Mouse (Mus musculus) mature B cell (primary cell): ENCODE results near the gene Cmss1.

Source experiments
- in situ Hi-C: fragments of 300-500 bp; cut with MboI; formaldehyde crosslinking; loops from 2 replicates; pipeline ENCODE4 v1.14.3; 2019

The Cmss1 gene

DNA sequence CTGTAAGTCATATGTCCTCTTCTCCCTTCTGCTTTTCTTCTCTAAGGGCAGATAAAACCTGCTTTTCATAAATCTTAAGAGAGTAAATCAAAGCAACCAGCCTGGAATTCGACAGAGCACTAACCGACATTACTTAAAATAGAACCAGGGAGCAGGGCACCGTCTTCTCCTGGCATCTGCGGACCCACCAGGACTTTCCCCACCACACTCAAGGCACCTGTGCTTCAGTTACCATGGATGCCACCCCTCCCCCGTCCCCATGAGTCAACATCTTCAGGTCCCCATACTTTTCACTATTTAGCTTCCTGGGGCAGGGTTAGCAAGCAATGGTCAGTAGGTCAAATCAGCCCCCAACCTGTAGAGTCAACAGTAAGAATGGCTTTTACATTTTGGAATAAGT is 177.7 kb downstream of the Cmss1 start:
- in situ Hi-C loops: no loop called here

GRCm38 (mm10) chr16:57427516-57428285 is 179.0 kb downstream of the Cmss1 start:
- in situ Hi-C loops: no loop called here

GRCm38 (mm10) chr16:57426680-57427079 is 180.0 kb downstream of the Cmss1 start:
- in situ Hi-C loops: no loop called here

- in situ Hi-C loops: loop anchor here (25.0 kb wide), 1 partner anchor 186 kb away; the partner anchor contains the start of gene Tbc1d23
Measured at GRCm38 (mm10) chr16:57423001-57423800, 183.5 kb downstream of the Cmss1 start.

DNA sequence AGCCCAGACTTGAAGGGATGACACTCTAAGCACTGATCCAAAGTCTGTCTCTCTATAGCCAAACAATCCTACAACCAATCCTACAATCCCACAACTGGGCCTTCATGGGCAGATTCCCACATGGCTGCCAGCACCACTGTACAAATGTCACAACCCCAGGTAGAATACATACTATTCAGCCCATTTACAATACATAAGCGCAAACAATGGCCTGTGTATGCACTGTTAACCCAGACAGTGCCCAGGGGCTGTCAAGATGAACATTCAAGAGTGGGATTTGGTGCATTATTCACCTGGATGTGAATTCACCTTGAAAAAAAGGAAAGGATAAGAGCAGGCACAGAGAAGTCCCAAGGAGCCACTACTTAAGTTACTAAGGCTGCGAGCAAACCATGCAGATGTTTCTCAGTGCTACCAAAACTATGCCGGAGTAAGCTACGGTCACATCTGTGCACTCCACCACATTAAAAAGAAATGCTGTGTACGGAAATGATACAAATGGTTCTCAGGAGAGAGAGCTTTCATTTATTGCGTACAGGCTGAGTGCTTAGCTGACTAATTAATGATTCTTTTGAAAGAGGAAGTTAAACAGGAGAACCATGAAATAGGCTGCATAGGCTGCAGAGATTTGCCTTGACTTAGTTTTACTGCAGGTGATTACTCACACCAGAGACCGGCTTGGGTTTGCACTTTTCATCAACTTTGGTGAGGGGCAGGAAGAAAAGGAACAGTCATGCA is 184.8 kb downstream of the Cmss1 start:
- in situ Hi-C loops: loop anchor here (25.0 kb wide), 1 partner anchor 185 kb away; the partner anchor contains the start of gene Tbc1d23

- in situ Hi-C loops: loop anchor here (25.0 kb wide), 1 partner anchor 184 kb away; the partner anchor contains the start of gene Tbc1d23
Measured at GRCm38 (mm10) chr16:57420773-57421556, 185.7 kb downstream of the Cmss1 start.

GRCm38 (mm10) chr16:57419881-57420280 is 186.8 kb downstream of the Cmss1 start:
- in situ Hi-C loops: loop anchor here (25.0 kb wide), 1 partner anchor 183 kb away; the partner anchor contains the start of gene Tbc1d23

DNA sequence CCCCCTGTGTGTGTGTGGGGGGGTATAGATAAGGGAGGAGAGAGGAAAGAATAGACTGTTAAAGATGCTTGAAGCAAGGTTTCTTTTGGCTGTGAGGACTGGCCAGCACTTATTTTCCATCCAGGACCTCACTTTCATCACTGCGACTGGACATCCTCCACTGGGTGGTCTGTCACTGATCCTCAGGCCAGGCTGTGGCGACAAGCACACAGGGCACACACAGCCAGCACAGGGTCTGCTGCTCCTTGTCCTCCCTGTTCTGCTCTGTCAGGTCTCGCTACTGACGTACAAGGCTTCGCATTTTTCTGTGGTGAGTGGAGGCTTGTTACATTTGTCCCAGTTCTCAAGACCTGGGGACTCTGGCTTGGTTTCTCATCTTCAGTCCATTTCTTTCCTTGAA is 187.3 kb downstream of the Cmss1 start:
- in situ Hi-C loops: loop anchor here (25.0 kb wide), 1 partner anchor 182 kb away; the partner anchor contains the start of gene Tbc1d23

- in situ Hi-C loops: loop anchor here (25.0 kb wide), 1 partner anchor 181 kb away; the partner anchor contains the start of gene Tbc1d23
Measured at GRCm38 (mm10) chr16:57417955-57418354, 188.7 kb downstream of the Cmss1 start.

DNA sequence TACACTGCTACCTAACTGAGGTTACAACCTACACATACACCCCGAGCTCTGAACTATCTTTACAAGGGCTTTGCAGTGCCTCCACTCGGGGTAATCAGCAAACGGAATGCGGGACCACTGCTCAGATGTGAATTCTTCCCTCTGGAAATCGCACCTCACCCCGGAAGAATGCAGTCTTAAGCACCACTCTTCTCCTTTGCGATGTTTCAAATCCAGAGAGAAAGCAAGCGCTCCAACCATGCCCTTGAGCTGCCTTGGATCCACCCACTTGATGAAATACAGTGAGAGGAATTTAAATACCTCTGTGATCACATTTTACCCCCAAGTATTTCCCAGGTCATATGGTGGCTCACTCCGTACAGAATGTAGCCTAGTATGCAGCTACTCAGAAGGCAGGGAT is 189.6 kb downstream of the Cmss1 start:
- in situ Hi-C loops: loop anchor here (25.0 kb wide), 1 partner anchor 180 kb away; the partner anchor contains the start of gene Tbc1d23

GRCm38 (mm10) chr16:57416049-57416448 is 190.6 kb downstream of the Cmss1 start:
- in situ Hi-C loops: loop anchor here (25.0 kb wide), 1 partner anchor 179 kb away; the partner anchor contains the start of gene Tbc1d23

DNA sequence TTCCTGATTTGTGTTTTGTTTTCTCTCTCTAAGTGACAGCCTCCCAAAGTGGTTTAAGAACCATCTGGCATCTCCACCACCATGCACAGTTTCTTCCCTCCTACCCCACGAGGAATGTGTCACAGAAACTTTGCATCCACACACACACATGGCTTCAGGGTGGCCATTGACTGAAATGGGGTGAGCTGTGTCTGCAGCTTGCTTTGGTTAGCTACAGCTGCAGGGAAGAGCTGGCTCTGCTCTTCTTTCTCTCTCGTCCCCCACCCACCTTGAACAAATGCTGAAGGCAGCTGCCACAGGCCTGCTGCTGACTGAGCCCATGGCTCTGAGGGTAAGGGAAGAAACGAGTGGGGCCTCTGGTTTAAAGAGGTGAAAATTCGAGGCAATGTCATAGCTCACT is 193.9 kb downstream of the Cmss1 start:
- in situ Hi-C loops: loop anchor here (25.0 kb wide), 1 partner anchor 175 kb away; the partner anchor contains the start of gene Tbc1d23

- in situ Hi-C loops: loop anchor here (25.0 kb wide), 1 partner anchor 167 kb away; the partner anchor contains the start of gene Tbc1d23
Measured at GRCm38 (mm10) chr16:57403825-57404224, 202.8 kb downstream of the Cmss1 start.

DNA sequence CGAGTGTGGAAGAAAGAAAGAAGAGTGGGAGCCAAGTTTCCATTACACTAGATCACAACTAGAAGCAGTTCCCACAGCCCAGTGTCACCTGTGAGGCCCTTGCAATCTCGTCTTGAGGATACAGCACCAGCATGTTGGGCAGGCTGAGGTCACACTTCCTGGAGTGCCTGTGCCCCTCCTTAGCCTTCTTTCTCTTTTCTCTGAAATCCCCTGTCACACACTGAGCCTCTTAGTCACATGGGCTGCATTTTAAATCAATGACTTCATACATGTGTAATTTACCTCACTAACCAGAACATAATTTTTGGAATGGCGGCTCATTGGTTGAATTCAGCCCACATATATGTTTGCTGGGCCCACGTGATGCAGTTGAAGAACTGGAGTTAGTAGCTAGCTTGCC is 203.8 kb downstream of the Cmss1 start:
- in situ Hi-C loops: loop anchor here (25.0 kb wide), 1 partner anchor 166 kb away; the partner anchor contains the start of gene Tbc1d23

DNA sequence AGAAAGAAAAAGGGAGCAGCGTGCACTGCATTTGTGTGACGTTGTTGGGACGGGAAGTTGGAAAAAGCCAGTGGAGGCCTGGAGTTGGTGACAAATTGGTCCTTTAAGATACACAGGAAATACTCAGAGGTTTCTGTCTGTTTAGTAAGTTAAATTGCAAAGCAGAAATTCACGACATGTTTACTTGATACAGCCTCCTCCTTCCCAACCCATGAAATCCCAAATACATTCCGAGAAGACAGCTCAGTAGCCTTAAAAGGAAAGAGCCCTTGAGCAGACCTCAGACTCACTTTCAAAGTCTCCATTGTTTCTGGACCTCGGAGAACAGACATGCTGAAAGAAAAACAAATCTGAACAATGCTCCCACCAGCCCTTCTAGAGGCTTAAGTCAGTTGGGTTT is 205.0 kb downstream of the Cmss1 start:
- in situ Hi-C loops: loop anchor here (25.0 kb wide), 1 partner anchor 164 kb away; the partner anchor contains the start of gene Tbc1d23

DNA sequence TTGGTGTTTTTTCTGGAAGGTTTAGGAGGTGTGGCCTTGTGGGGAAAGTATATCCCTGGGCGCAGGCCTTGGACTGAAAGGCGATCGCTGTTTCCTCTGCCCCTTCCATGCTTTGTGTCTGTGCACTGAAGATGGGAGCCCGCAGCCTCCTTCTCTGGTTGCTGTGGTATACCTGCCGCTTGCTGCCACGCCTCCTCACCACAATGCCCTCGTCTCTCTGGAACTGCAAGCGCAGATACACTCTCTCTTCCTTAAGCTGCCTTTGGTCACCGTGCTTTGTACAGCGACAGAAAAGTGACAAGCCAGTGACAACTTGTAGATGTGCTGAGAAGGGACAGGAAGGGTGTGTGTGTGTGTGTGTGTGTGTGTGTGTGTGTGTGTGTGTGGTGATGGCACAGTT is 207.1 kb downstream of the Cmss1 start:
- in situ Hi-C loops: no loop called here

DNA sequence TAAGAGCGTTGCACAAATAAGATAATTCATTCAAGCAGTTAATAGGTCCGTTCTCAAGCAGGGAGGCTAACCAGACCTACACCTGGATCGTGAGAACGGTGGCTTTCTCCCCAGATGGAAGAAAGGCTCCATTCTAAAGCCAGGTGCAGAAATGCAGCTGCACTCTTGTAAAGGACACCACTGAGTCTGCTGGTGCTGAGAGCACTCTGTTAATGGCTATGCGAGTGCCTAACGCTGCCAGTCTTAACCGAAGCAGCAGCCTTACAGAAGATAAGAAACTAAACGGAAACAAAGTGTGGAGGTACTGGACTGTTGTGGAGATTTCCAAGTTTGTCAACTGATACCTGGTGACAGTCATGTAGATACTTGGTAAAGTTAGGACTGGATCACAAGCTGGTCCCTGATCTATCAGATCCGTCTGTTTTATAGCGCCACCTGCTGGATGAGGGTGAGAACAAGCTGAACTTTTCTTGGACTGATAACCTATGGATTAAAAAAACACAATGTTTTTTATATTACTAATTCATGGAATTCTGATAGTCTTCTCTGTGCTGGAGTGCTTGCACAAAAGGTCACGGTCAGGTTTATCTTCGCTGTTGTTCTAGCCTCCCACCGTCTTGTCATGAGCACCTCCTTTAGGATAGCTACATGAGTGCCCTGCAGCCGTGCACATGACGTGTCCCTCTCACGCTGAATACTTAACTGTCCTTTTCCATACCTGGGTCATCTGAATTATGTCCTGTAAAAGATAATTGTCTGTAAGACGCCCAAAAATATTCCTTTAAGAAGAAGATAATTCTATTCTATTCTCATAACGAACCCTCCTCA is 208.1 kb downstream of the Cmss1 start:
- in situ Hi-C loops: no loop called here

- in situ Hi-C loops: no loop called here
Measured at GRCm38 (mm10) chr16:57397845-57398244, 208.8 kb downstream of the Cmss1 start.

DNA sequence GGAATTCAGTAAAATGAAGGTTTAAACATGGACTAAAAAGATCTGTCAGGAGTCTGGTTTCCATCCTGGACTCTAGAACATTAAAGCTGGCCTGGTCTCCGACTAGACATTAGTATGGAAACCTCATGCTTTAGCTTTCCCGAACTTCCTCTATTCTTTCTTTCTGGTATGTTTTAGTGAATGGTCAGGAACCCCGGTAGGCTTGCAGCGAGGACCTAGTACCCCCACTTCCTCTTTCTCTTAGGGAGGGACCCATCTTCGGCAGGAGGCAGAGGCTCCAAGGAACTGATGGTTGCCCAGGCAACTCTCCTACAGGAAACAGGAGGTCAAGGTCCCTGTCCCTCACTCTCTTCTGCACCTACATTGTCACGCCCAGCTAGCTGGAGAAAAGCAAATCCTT is 210.4 kb downstream of the Cmss1 start:
- in situ Hi-C loops: no loop called here

DNA sequence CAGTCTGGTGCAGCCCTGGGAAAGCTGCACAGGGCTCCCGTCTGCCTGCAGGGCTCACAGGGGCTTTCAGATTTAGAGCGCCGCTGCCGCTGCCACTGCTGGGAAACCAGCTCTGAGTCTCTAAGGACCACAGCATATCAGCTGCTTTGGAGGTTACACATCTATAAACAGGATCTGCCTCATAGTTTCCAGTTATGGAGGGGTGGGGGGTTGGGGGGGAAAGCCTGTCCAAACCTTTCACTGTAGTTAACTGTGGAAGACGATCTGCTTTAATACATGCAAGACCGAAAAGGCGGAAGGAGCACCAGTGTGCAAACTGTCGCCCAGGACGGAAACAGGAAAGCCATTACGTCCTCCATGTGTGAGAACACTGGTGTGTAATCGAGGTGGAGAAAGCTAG is 213.5 kb downstream of the Cmss1 start:
- in situ Hi-C loops: no loop called here
